Mouse (Mus musculus) T-helper 1 cell (primary cell): ENCODE measurements around the gene Als2cr12.
"Not testable (repeated sequence)": the region's sequence is repeated elsewhere in the genome, so short reads cannot be mapped to it uniquely, and the experiment has no call there.

ENCODE experiments used
- in situ Hi-C: fragments of 300-600 bp; cut with MboI, MseI; formaldehyde crosslinking; loops from one replicate; pipeline ENCODE4 v1.15.1; 2025; ENCODE audit warnings: high pct_unique_total_duplicates

Als2cr12 gene

GRCm38 (mm10) chr1:58614424-58614823 lies 81.4 kb downstream of the Als2cr12 start:
- in situ Hi-C loops: no loop called here

- in situ Hi-C loops: no loop called here
Measured at GRCm38 (mm10) chr1:58613786-58614185, 82.0 kb downstream of the Als2cr12 start.

GRCm38 (mm10) chr1:58610611-58611010 lies 85.2 kb downstream of the Als2cr12 start:
- in situ Hi-C loops: no loop called here

- in situ Hi-C loops: no loop called here
Measured at GRCm38 (mm10) chr1:58610166-58610565, 85.6 kb downstream of the Als2cr12 start.

- in situ Hi-C loops: not testable (repeated sequence)
Measured at GRCm38 (mm10) chr1:58609591-58609990, 86.2 kb downstream of the Als2cr12 start.

- in situ Hi-C loops: no loop called here
Measured at GRCm38 (mm10) chr1:58603738-58604137, 92.1 kb downstream of the Als2cr12 start.

- in situ Hi-C loops: no loop called here
Measured at GRCm38 (mm10) chr1:58602681-58603080, 93.1 kb downstream of the Als2cr12 start.
